Mouse (Mus musculus): ENCODE data around the gene Ang.

Gene Ang

GRCm38 (mm10) chr14:51129624-51129975, 38.6 kb downstream of the Ang start:
- no peak for DNase-seq

- no peak for DNase-seq
Measured at GRCm38 (mm10) chr14:51130315-51130940, 39.5 kb downstream of the Ang start.

DNA sequence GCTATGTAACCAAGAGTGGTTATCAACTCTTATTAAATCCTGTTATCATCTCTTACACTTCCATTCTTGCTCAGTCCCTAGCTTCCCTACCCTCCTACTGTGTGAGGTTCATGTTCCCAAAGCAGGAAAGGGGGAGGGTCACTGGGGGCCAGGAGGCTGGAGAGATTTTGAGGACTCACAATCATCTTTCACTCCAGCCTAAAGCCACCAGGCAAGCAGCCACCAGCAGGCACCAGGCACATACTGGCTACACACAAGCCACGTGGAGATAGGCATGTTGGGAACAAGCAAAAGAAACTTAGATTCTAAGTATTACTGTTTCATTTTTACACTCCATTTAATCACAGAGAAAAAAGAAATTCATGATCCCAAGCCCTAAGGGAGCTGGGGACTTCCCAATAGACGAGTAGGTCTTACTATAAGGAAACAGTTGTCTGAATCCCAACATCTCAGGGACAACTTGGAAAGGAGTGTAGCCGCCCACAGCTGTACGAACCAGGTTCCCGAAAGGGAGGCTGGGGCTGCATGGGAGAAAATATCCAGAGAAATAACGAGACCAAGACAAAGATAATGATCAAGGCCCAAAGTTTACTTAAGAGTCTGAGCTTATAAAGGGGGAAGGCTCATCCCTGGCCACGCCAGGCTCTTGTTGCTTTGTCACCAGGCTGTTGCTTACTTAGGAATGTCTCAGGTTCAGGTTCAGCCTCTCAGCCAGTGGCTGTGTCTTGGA, 40.3 kb downstream of the Ang start:
- no peak for DNase-seq

DNA sequence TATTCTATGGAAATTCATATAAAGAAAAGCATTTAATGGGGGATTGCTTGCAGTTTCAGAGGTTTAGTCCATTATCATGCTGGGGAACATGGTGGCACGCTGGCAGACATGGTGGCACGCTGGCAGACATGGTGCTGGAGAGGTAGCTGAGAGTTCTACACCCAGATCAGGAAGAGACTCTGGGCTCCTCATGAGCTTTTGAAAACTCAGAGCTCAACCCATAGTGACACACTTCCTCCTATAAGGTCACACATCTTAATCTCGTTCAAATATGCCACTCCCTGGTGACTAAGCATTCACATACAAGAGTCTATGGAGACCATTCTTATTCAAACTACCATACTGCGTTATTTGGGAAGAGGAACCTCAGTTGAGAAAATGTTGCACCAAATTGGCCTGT, 41.4 kb downstream of the Ang start:
- DNase-seq = no peak

- DNase-seq = no peak
Measured at GRCm38 (mm10) chr14:51140342-51140741, 49.4 kb downstream of the Ang start.

DNA sequence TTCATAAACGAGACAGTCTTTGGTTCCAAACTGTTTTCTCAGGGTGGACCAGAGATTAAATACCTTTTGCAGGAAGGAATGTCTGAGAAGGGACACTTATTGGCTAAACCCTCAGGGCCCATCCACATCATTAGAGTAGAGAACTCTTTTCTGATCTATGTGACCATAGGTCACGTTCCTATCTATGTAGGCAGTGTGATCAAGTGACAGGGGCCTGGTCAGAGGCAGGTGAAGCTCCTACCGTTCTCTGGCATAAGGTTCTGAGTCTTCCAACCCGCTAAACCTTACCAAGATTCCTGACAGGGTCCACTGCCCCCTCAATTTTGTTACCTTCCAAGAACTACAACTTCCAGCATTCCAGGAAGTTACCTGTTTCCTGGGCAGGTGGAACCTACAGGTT, 51.2 kb downstream of the Ang start:
- no peak for DNase-seq

DNA sequence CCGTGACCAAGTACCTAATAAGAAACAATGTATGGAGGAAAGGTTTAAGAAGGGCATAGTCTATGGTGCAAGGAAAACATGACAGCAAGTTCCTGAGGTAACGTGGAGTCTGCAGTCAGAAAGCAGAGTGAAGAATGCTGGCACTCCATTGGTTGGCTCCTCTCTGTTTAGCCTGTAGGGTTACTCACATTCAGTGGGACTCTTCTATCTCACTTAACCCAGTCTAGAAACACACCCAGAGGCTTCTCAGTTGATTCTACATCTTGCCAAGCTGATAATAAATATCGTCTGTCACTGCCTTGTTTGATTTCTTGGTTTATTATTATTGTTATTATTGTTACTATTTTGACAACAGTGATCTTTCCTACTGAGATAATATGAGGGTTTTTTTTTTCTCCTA, 51.6 kb downstream of the Ang start:
- DNase-seq = no peak

DNA sequence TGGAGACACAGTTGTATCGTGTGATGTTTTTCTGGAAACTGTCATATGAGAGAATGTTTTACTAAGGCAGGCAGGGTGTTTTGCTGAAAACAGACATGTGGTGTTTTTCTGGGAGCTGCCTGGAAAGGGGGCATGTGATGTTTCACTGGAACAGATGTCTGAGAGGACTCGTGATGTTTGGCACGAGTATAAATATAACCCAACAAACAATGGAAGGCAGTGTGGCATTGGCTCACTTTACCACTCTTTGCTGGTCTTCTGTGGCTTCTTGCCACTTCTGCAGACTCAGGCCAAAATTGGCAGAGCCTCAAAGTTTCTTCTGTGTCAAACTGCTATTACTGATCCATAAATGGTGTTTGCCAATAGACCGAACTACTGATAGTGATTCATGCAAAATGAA, 52.3 kb downstream of the Ang start:
- DNase-seq = no peak

DNA sequence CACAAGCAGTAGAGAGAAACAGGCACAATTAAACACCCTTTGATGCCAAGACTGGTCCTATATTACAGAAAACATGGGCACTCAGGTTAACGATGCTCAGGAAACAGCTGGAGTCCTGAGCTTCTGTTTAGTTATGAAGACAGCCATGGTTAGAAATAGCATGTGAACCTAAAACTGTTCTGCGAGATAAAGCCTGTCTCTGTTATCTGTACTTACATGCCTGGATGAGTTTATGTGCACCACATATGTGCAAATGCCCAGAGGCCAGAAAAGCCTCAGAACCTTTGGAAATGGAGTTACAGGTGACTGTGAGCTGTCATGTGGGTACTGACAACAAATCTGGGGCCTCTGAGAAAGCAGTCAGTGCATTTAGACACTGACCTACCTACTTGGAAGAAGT, 53.0 kb downstream of the Ang start:
- no peak for DNase-seq

GRCm38 (mm10) chr14:51144451-51144850, 53.5 kb downstream of the Ang start:
- DNase-seq = no peak

DNA sequence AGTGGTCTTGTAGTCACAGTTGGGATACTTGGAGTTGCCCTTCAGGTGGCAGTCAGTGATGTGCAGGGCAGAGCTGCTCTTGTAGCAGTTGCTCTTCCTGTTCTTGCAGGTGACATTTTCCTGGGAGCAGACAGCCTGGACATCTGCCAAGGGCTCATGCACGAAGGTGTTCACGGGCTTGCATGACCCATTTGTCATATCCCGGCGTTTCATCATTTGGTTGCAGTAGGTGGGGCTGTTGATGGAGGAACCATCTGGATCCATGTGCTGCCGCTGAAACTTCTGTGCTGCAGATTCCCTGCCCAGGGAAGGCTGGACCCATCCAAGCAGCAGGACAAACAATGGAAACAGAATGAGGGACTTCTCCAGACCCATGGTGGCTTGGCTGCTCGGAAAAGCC, 54.6 kb downstream of the Ang start:
- no peak for DNase-seq

DNA sequence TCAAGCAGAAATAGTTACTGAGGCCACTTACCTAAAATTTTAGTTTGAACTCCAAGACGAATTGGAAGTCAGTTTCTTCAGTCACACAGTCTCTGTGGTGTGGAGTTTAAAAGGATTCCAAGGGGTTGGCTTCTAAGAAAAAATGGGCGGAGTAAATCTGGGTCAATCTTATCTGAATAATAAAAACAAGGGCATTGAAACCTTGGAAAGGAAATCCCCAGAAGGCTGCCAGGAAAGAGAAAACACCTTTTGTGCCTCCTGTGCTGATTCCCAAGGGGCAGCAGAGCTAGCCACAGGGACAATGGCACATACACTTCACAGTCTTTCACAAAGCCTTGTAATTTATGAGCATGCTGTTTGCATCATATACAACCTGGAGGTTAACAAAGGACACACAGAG, 55.7 kb downstream of the Ang start, which contains the start of gene Rnase1:
Rnase1 (minus strand) TSS at position 101 of the 400 bp plus-strand sequence.
- no peak for DNase-seq

GRCm38 (mm10) chr14:51148006-51148405, 57.1 kb downstream of the Ang start:
- DNase-seq = no peak

DNA sequence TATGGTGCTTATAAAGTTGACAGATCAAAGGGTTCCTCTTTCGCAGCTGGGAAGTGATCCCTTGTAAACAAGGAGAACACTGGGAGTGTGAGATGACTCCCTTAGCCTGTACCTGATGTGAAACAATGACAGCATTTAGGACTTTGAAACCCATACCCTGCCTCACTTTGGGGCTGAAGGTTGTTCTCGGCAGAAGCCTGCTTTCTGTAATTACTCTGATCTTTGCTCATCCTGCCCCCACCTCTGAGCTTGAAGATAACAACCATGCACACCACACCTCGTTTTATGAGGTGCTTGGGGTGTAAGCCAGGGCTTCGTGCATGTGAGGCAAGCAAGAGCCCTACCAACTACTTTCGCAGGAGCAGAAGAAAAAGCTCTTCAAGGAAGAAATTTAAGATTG, 58.2 kb downstream of the Ang start:
- DNase-seq = no peak

DNA sequence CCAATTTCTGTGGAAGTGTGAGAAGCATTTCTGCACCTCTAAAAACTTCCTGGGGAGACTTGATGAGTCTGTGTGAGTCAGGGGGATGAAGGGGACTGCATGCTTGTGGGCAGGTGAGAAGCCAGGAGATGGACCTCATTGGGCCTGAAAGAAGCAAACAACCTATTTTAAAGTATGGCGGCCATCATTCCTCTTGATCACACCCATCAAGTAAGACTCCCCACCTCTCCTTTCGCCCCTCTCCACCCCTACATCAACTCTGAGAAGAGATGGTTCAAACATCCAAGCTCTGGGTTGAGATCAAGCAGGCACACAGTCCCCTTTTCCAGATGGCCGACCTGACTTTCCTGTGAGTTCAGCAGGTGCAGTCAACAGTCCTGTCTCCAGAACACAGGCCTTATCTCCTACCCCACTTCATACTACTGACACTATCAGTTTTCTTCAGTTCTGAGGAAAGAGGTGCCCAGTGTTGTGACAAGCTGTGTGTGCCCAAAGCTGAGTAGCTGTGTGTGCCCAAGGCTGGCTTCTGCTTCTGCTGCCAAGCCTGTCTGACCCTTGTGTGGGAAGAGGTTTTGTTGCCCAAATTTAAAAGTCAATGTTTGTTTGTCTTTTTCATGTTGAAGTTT, 59.4 kb downstream of the Ang start:
- no peak for DNase-seq
